10 mouse cellular contexts compared by ENCODE assay signal in genomic region chr7:51831917-51832316, GRCm38 (mm10). TPM values are rescaled to one million over a fixed set of nuclear protein-coding genes. Genes with fewer than 3 reads are reported as not detected.
DNase-seq lines count a peak whose midpoint lies in the region; ATAC-seq and TF ChIP-seq lines count a peak whose summit lies in the region.
"Had no signal": no experiment of that assay in that cellular context is flagged by ENCODE, and none has a peak within 500 bp of the region (broad histone marks: within the 10 kb centered on the region; RNA-seq: fewer than 3 reads in every experiment).

No protein-coding gene starts in this region.

- no peak overlapping the region for H3K9ac ChIP-seq in stomach, embryonic 14.5 days (replicated peaks; ENCODE audit: low read depth, low read length)
- H3K9ac ChIP-seq in stomach, postnatal 0 days (ENCODE audit: low read length) = no peak overlapping the region
- H3K9ac ChIP-seq in limb, embryonic 11.5 days (ENCODE audit: low read length) = no peak overlapping the region
- H3K9ac ChIP-seq in liver, postnatal 0 days (replicated peaks) = no peak overlapping the region
- H3K9ac ChIP-seq: lung, embryonic 15.5 days had no signal

- H3K4me3 ChIP-seq in stomach, embryonic 14.5 days (ENCODE audit: low read depth, low read length) = no peak overlapping the region
- no peak overlapping the region for H3K4me3 ChIP-seq in stomach, postnatal 0 days (ENCODE audit: low read depth, low read length)
- no peak overlapping the region for H3K4me3 ChIP-seq in limb, embryonic 11.5 days (ENCODE audit: low read depth, low read length)
- H3K4me3 ChIP-seq in liver, postnatal 0 days (ENCODE audit: low read depth, low read length) = no peak overlapping the region
- H3K4me3 ChIP-seq: heart, adult 2 months; lung, embryonic 15.5 days had no signal

- ATAC-seq in stomach, embryonic 14.5 days (ENCODE audit: insufficient number of reproducible peaks, insufficient read depth, low FRiP score, low read depth) = peak; percentile 85; the same call in 1 of the 2 replicates
- ATAC-seq in stomach, postnatal 0 days (ENCODE audit: low FRiP score, low TSS enrichment) = no peak
- peak; percentile 88 for ATAC-seq in limb, embryonic 11.5 days (ENCODE audit: insufficient number of reproducible peaks, low FRiP score, low TSS enrichment, low read depth)
- no peak for ATAC-seq in liver, postnatal 0 days

- H3K36me3 ChIP-seq in stomach, embryonic 14.5 days (ENCODE audit: control insufficient read depth, insufficient read depth, low read length) = no peaks in the 10 kb centered on the region
- no peaks in the 10 kb centered on the region for H3K36me3 ChIP-seq in stomach, postnatal 0 days (ENCODE audit: control insufficient read depth, insufficient read depth, low read length)
- no peaks in the 10 kb centered on the region for H3K36me3 ChIP-seq in limb, embryonic 11.5 days (ENCODE audit: control insufficient read depth, insufficient read depth, low read length)
- no peaks in the 10 kb centered on the region for H3K36me3 ChIP-seq in liver, postnatal 0 days (replicated peaks; ENCODE audit: insufficient read depth, low read length)
- H3K36me3 ChIP-seq: lung, embryonic 15.5 days had no signal

- H3K4me2 ChIP-seq in stomach, embryonic 14.5 days (replicated peaks; ENCODE audit: low read depth, low read length) = no peak overlapping the region
- H3K4me2 ChIP-seq in stomach, postnatal 0 days (replicated peaks; ENCODE audit: low read depth) = no peak overlapping the region
- H3K4me2 ChIP-seq in limb, embryonic 11.5 days (ENCODE audit: low read depth, severe bottlenecking) = no peak overlapping the region
- no peak overlapping the region for H3K4me2 ChIP-seq in liver, postnatal 0 days (ENCODE audit: low read depth, low read length)
- H3K4me2 ChIP-seq: lung, embryonic 15.5 days had no signal

- no peak for TF ChIP-seq CTCF in stomach, postnatal 0 days (IDR thresholded peaks at IDR 0.05; ENCODE audit: low read depth)
- TF ChIP-seq CTCF in liver, postnatal 0 days (IDR thresholded peaks at IDR 0.05; ENCODE audit: low read depth) = no peak

- H3K9me3 ChIP-seq in stomach, embryonic 14.5 days (ENCODE audit: control insufficient read depth, low read depth, low read length) = no peaks in the 10 kb centered on the region
- H3K9me3 ChIP-seq in stomach, postnatal 0 days (ENCODE audit: control insufficient read depth, low read length) = no peaks in the 10 kb centered on the region
- H3K9me3 ChIP-seq in limb, embryonic 11.5 days (ENCODE audit: control insufficient read depth, low read length) = no peaks in the 10 kb centered on the region
- H3K9me3 ChIP-seq in liver, postnatal 0 days (ENCODE audit: low read length) = no peaks in the 10 kb centered on the region
- H3K9me3 ChIP-seq: lung, embryonic 15.5 days had no signal

- no peaks in the 10 kb centered on the region for H3K4me1 ChIP-seq in stomach, embryonic 14.5 days (ENCODE audit: control insufficient read depth, insufficient read depth, low read length)
- no peaks in the 10 kb centered on the region for H3K4me1 ChIP-seq in stomach, postnatal 0 days (replicated peaks; ENCODE audit: control insufficient read depth, insufficient read depth)
- no peaks in the 10 kb centered on the region for H3K4me1 ChIP-seq in limb, embryonic 11.5 days (ENCODE audit: control insufficient read depth, insufficient read depth, low read length)
- H3K4me1 ChIP-seq in liver, postnatal 0 days (ENCODE audit: insufficient read depth) = no peaks in the 10 kb centered on the region
- H3K4me1 ChIP-seq: lung, embryonic 15.5 days had no signal

- WGBS in stomach, embryonic 14.5 days = 18% methylated on average over 7 of the region's 7 CpGs
- WGBS in stomach, postnatal 0 days = 25% methylated on average over 7 of the region's 7 CpGs
- 10% methylated on average over 7 of the region's 7 CpGs for WGBS in limb, embryonic 11.5 days
- WGBS in liver, postnatal 0 days (ENCODE audit: insufficient replicate concordance) = 62% methylated on average over 7 of the region's 7 CpGs

- TF ChIP-seq EP300 in stomach, postnatal 0 days (optimal IDR thresholded peaks at IDR 0.05) = no peak
- no peak for TF ChIP-seq EP300 in liver, postnatal 0 days (IDR thresholded peaks at IDR 0.05; ENCODE audit: low read depth)

- no peaks in the 10 kb centered on the region for H3K27me3 ChIP-seq in stomach, embryonic 14.5 days (ENCODE audit: control insufficient read depth, insufficient read depth, low read length)
- no peaks in the 10 kb centered on the region for H3K27me3 ChIP-seq in stomach, postnatal 0 days (ENCODE audit: control insufficient read depth, insufficient read depth, low read length)
- no peaks in the 10 kb centered on the region for H3K27me3 ChIP-seq in limb, embryonic 11.5 days (ENCODE audit: control insufficient read depth, insufficient read depth, low read length)
- no peaks in the 10 kb centered on the region for H3K27me3 ChIP-seq in liver, postnatal 0 days (ENCODE audit: insufficient read depth, low read length)
- H3K27me3 ChIP-seq: lung, embryonic 15.5 days had no signal

- no peak overlapping the region for H3K27ac ChIP-seq in stomach, embryonic 14.5 days (ENCODE audit: low read length)
- no peak overlapping the region for H3K27ac ChIP-seq in stomach, postnatal 0 days (replicated peaks)
- no peak overlapping the region for H3K27ac ChIP-seq in limb, embryonic 11.5 days (replicated peaks; ENCODE audit: low read depth, low read length)
- no peak overlapping the region for H3K27ac ChIP-seq in liver, postnatal 0 days (ENCODE audit: low read depth)
- H3K27ac ChIP-seq: heart, adult 2 months; lung, embryonic 15.5 days had no signal

- DNase-seq in adrenal gland, postnatal 10 days = peak; percentile 21
- DNase-seq in adrenal gland, postnatal 14 days = no peak
- no peak for DNase-seq in stomach, postnatal 0 days (ENCODE audit: low spot score)
- DNase-seq in limb, embryonic 11.5 days (ENCODE audit: low spot score) = peak; percentile 46
- DNase-seq in liver, postnatal 0 days = no peak
- no peak for DNase-seq in B cell, adult 2 months
- DNase-seq in natural killer cell, adult 2 months (ENCODE audit: low spot score in 2 of 2) = no peak

RNA-seq across cellular contexts. Expression of gene Gas2, which starts 29.9 kb away (rescaled TPM):
- 10 to 100 TPM; 30.3 to 30.8 TPM for total RNA-seq in adrenal gland, postnatal 10 days (2021)
- total RNA-seq in adrenal gland, postnatal 14 days (2021) = 31.3 and 36.4 TPM in 2 replicates
- 17.5 and 19.7 TPM in 2 replicates for polyA plus RNA-seq in stomach, embryonic 14.5 days (2014; fragmentation: Nextera tagmentation; extraction: Ambion mirVana)
- 5.0 and 5.2 TPM in 2 replicates for polyA plus RNA-seq in stomach, postnatal 0 days (2015; fragmentation: Nextera tagmentation; extraction: Ambion mirVana)
- polyA plus RNA-seq in limb, embryonic 11.5 days (2014; fragmentation: Nextera tagmentation; extraction: Ambion mirVana) = 106 and 109 TPM in 2 replicates
- polyA plus RNA-seq in liver, postnatal 0 days (2015; fragmentation: Nextera tagmentation; extraction: Ambion mirVana) = 6.1 and 6.4 TPM in 2 replicates

RNA-seq across cellular contexts. Expression of gene Fancf, which starts 30.1 kb away (rescaled TPM):
- total RNA-seq in adrenal gland, postnatal 10 days (2021) = 1 to 10 TPM; 6.8 to 7.6 TPM
- 8.6 and 9.2 TPM in 2 replicates for total RNA-seq in adrenal gland, postnatal 14 days (2021)
- polyA plus RNA-seq in stomach, embryonic 14.5 days (2014; fragmentation: Nextera tagmentation; extraction: Ambion mirVana) = 5.1 and 7.0 TPM in 2 replicates
- polyA plus RNA-seq in stomach, postnatal 0 days (2015; fragmentation: Nextera tagmentation; extraction: Ambion mirVana) = 4.6 and 5.3 TPM in 2 replicates
- polyA plus RNA-seq in limb, embryonic 11.5 days (2014; fragmentation: Nextera tagmentation; extraction: Ambion mirVana) = 20.1 and 21.1 TPM in 2 replicates
- polyA plus RNA-seq in liver, postnatal 0 days (2015; fragmentation: Nextera tagmentation; extraction: Ambion mirVana) = 4.8 and 5.5 TPM in 2 replicates

Comparison
In these comparisons a context has a peak if more than half of its experiments do, and no peak if none do; other contexts are left out.
1. DNase-seq: peak in adrenal gland, postnatal 10 days (single experiment) and limb, embryonic 11.5 days (single experiment); none in adrenal gland, postnatal 14 days (single experiment), stomach, postnatal 0 days (single experiment), liver, postnatal 0 days (single experiment), B cell, adult 2 months (0 of 2) and natural killer cell, adult 2 months (0 of 2).
2. ATAC-seq: peak in stomach, embryonic 14.5 days (single experiment) and limb, embryonic 11.5 days (single experiment); none in stomach, postnatal 0 days (single experiment) and liver, postnatal 0 days (single experiment).